Mouse (Mus musculus): ENCODE results near the gene Fgf2.
A peak's percentile ranks its signal among the peaks of the same experiment; 100 is the strongest.

The Fgf2 gene

DNA sequence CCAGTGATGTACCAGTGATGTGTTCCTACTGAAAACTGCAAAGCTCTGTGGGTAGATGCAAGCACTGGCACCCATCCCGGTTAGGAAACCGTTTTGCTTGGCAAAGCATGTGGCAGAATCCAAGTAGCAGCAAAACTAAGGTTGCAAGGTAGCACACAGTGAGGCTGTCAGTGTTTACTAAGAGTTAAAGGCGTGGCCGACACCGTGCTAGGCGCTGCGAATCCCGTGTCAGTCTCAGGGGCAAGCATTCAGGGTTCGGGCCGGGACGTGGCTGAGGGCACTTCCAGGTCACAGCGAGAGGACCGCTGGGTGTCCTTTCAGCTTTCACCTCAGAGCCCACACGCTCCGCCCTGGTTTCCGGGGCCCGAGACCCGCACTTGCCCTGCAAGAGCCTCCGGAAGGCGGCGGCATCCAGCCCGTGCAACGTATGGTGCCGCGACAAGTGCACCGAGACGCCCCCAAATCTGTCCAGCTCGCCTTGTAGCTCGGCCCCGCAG, 70.9 kb downstream of the Fgf2 start:
- no peak for DNase-seq

DNA sequence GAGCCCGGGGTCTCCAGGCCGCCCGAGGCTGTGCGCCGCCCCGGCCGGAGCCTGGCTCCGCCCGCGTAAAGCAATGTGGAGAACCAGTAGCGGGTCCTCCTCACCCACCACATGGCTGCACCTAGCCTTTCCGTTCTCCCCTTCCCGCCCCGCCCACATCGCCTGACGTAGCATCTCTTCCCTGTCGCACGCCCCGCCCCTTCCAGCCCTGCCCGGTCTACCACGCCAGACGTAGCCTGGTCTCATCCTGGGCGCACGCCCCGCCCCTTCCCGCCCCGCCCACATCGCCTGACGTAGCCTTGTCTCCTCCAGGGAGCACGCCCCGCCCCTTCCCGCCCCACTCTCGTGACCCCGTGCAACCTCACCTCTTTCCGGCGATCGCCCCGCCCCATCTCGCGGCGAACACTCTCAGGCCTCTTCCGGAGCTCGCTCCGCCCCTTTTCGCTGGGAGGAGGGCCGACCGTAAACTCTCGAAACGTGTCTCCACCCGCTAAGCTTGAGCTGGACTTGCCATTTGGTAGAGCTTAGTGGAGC, 71.4 kb downstream of the Fgf2 start, which contains the start of gene Spata5:
Gene Spata5 (plus strand): TSS at position 439 of the 534 bp plus-strand sequence.
- DNase-seq = peak; percentile 100

DNA sequence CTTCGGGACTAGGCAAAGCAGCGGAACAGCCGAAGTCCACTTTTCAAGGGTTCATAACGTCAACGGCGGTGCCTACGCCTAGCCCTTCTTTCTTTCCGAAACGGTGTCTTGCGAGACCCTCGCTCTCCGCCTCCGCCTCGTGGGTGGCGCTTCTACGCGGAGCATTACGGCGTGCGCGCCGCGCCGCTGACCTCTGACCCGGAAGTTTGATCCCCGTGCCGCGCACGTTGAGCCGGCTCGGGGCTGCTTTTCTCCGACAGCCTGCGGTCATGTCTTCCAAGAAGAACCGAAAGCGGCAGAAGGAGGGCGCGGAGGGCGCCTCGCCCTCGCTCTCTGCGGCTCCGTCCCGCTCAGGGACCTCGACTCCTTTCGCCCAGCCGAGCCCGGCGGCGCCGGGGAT, 71.9 kb downstream of the Fgf2 start, which contains the start of gene Nudt6:
Gene Nudt6 (minus strand): TSS at position 140 of the 400 bp plus-strand sequence.
- peak; percentile 97 for DNase-seq

- DNase-seq = no peak
These were observed 72.5 kb downstream of the Fgf2 start for GRCm38 (mm10) chr3:37420641-37421040.

GRCm38 (mm10) chr3:37421179-37421578, 73.0 kb downstream of the Fgf2 start:
- no peak for DNase-seq

GRCm38 (mm10) chr3:37426069-37426468, 77.9 kb downstream of the Fgf2 start:
- DNase-seq = no peak

DNA sequence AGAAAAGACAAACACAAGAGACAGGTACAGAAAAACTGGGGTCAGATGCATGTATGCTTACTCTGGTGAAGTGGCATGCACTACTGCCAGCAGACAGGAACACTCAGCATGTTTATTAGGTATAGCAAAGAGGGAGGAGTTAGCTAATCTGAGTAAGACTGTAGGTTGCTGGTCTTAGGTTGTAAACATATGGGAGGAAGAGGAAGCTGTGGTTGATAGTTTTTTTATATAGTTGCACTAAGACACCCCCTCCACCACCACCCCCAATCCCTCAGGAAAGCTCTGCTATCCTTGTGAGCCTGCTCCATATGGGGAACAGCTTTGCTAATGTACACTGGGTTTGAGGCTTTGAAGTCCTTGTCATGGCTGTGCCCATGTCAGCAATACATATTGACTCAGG, 82.2 kb downstream of the Fgf2 start:
- DNase-seq = no peak

DNA sequence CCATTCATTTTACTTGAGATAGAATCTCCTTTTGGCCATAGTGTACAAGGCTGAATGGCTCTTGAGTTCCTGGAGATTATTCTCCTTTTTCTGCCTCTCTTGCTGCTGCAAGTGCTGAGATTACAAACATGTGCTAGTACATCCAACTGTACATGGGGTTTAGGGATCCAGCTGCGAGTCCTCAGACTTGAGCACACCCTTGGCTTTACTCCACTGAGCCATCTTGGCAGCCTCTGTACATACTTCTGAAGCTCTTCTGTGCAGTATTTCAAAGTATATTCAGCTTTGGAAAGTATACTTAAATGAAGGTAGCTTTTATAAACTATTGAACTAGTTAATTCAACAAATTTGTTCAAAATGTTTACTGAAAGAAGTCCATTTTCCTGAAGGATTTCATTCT, 91.6 kb downstream of the Fgf2 start:
- DNase-seq = peak; percentile 65

DNA sequence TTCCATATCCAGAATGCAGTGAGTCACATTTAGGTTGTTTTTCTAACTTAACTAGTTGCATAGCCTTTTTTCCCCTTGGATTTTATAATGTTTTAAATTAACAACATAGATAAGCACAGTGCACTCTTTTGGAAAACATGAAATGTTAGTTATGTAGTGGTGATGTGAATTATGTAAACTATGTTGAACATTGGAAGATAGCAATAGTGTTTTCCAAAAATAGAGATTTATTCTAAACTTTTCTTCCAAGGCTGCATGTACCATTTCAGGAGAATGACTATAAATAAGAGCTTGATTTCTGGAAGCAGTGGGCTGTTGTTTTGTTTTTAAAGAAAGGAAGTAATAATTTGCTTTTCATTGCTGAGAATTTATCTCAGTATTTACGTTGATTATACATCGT, 95.3 kb downstream of the Fgf2 start:
- no peak for DNase-seq

- no peak for DNase-seq
These were observed 107.8 kb downstream of the Fgf2 start for GRCm38 (mm10) chr3:37455992-37456391.
